Mouse (Mus musculus): Measurements from ENCODE around the gene Mbip.

GRCm38 (mm10) chr12:56296524-56296923 is 49.2 kb downstream of the Mbip start:
- TF ChIP-seq CTCF (IDR thresholded peaks at IDR 0.05; ENCODE audit: extremely low read depth, insufficient read length, insufficient replicate concordance, low read depth, low read length) (no peak), POLR2A (IDR thresholded peaks at IDR 0.05; ENCODE audit: low read depth, low read length) (no peak)

All from small intestine, adult 2 months (tissue).